Mouse (Mus musculus) adrenal gland (tissue): ENCODE measurements around the gene Rsph1.

Source experiments
- intact Hi-C: fragments of 180-260 bp; cut with DNase I; formaldehyde crosslinking; loops from one replicate; pipeline ENCODE4 v1.15.1; 2025

Gene Rsph1

DNA sequence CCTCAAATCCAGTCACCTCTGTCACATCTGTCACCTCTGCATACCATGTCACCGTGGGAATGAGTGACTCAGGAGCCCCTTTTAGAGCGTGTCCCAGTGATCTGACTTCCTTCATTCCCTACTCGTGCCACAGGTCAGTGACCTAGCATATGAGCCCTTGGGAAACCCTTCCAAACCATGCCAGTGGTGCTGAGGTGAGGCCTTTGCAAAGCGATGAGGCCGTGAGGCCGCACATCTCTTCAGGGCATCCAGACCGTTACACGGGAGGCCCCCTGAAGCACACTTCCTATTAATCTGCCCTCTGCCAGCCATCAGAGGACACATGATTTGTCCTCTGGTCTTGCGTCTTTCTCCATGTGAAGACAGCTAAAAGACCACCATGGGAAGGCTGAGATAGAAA, 2.4 kb upstream of the Rsph1 start:
- intact Hi-C loops = no loop called here

DNA sequence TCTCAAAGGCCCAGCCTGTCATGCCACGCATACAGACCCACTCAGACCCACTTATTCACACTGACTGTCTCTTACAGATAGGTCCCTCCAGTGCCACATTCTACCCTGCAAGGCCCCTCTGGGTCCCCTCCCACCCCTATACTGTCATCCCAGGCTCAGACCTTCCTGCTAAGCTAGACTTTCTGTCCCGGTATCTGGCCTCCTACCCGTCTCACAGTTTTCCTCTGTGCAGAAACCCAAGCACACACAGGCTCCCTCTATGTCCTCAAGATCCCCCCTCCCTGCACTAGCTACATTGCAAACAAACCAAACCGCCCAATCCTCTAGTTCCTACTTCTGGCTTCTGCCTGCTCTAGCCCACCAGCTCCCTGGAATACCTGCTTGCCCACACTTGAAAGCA, 748 bp upstream of the Rsph1 start:
- intact Hi-C loops = no loop called here

DNA sequence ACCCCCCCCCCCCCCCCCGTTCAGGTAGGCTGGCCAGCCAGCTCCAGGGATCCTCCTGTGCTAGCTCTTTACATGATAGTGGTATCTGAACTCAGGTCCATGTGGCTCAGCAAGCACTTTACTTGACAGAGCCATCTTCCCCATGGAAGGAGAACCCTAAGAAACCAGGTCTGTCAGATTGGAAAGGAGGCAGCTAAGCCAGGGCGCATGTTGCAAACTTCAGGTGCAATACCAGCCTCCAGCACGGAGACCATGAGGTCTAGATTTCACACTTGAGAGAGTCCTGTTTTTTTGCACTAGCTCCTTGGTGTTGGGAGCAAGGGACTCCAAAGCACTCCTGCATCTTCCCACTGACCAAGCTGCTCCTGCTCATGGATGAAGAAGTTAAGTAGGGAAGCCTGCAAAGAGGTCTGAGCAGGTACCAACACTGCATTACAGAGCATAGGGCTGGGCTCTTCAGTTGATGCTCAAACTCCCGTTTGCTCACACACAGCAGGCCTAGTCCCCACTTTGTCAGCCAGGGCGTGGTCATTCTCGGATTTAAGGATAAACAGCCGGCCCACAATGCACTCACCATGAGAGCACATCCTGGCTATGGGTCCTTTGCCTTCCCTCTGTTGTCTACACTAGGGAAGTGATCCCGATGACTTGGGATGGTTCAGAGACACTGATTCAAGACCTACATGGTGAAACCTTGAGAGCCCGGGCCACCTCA, 819 bp downstream of the Rsph1 start:
- intact Hi-C loops = no loop called here

DNA sequence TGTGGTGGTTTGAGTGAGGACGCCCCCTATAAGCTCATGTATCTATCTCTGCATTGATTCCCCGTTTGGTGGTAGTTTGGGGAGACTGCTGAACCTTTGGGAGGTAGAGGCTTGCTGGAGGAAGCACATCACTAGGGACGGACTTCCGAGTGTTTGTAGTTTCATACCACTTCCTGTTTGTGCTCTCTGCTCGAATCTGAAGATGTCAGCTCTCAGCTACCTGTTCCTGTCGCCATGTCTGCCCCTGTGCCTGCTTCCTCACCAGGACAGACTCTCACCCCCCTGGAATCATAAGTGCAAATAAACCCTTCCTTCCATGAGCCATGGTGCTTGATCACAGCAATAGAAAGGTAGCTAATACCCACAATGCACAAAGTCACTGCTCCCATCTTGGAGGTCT, 2.0 kb downstream of the Rsph1 start:
- intact Hi-C loops = no loop called here

DNA sequence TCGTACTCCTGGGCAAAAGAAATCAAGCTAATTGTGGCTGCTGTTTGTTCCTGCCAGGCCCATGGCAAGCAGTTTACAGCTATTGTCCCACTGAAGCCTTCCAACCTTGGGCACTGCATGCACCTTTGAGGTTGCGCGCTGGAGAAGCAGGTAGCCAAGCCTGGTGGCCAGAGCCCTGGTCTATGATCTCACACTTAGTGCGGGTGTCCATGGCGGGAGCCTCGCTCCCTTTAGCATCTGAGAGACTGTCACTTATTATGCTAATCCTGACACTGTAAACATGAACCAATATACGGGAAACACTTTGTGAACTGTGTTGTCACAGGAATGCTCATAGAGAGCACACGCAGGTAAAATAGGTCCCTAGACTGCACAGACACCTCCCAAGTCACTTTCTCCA, 3.6 kb downstream of the Rsph1 start:
- intact Hi-C loops = no loop called here

DNA sequence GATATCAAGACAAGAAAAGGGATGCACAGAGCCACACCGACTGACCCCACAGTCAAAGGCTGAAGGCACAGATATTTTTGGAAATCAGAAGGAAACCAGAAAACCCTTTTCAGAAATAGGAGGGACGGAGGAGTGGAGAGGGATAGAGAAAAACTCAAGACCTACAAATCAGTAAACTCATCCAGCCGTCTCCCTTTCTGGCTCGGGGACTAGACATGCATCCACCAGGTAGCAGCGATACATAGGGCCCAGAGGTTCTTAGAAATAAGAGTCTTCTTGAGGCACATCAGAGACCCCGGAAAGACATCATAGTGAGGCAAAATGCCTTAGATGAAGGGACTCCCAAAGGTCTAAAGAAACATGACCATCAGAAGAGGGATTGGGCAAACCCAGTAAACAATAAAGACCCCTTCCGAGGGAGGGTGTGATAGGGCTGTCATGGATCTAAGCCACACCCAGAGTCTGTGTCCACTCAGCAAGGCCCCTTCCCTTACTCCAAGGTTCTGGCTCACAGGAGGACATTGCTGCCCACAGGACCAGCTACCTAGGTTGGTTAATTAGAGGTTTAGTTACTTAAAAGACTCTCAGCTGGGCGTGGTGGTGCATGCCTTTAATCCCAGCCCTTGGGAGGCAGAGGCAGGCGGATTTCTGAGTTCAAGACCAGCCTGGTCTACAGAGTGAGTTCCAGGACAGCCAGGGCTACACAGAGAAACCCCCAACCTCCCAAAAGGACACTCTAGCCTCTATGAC, 4.6 kb downstream of the Rsph1 start:
- intact Hi-C loops = no loop called here

DNA sequence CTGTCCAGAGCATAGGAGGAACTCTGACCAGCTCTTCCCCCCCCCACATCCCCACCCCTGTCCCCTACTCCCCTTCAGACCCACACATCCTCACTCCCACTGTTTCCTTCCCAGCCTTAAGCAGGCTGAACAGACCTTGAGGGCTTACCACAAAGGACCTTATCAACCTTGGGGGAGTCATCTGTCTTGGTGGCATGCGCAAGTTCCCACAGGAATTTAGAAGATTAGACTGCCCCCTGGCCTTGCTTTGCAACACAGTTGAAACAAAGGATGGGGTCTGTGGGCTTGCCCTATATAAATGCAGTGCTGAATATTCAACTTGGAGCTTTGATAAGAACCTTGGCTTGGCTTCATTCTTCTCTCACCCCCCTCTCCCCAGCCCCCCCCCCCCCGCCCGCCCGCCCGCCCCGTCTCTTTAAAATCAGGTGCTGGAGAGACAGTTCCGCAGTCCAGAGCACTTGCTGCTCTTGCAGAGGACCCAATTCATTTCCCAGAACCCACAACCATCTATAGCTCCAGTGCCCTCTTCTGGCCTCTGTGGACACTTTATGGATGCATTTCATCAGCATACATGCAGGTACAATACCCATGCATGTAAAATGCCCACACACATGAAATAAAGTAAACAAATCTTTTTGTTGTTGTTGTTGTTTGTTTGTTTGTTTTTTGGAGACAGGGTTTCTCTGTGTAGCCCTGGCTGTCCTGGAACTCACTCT, 5.9 kb downstream of the Rsph1 start:
- intact Hi-C loops = loop anchor here (2.0 kb wide), 1 partner anchor 16 kb away; no protein-coding TSS in a partner anchor

DNA sequence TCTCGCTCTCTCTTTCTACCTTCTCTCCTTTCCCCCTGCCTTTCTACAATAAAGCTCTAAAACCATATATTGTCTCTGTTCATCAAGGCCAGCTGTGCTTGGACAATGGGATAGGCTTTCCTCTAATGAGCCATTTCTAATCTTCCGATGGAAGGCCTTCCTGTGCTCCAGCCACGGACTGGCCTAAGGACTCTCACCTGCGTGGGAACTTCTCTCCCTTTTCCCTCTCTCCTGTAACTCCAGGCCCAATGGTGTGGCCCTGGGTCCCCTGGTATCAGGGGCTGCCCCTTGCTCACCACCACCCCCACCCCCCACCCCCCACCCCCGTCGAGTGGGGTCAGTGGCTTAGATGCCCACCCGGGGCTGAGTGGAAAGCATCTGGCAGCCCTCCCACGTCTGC, 6.4 kb downstream of the Rsph1 start:
- intact Hi-C loops = loop anchor here (2.0 kb wide), 1 partner anchor 16 kb away; no protein-coding TSS in a partner anchor

DNA sequence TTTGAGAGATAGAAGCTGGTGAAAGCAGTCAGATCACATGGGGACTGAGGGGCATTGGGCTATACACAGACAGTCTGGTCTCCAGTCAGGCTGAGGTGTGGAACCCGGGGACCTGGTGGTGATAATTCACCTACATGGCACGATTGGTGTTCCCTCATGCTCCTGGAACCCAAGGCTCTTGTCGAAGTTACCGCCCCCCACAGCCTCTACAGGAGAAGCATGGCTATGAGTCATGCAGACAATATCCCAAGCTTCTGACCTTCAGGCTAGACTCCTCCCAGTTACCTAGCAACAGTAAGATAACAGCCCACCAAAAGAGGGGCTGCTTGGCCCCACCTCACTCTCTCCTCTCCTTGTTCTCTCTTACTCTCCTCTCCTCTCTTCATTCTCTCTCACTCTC, 6.9 kb downstream of the Rsph1 start:
- intact Hi-C loops = loop anchor here (2.0 kb wide), 1 partner anchor 15 kb away; no protein-coding TSS in a partner anchor

DNA sequence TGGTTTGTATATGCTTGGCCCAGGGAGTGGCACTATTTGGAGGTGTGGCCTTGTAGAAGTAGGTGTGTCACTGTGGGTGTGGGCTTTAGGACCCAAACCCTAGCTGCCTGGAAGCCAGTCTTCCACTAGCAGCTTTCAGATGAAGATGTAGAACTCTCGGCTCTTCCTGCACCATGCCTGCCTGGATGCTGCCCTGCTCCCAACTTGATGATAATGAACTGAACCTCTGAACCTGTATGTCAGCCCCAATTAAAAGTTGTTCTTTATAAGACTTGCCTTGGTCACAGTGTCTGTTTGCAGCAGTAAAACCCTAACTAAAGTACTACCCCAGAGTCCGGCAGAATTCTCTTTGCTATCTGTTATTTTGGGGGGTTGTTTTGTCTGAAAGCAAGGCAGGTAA, 7.4 kb downstream of the Rsph1 start:
- intact Hi-C loops = loop anchor here (2.0 kb wide), 1 partner anchor 15 kb away; no protein-coding TSS in a partner anchor

DNA sequence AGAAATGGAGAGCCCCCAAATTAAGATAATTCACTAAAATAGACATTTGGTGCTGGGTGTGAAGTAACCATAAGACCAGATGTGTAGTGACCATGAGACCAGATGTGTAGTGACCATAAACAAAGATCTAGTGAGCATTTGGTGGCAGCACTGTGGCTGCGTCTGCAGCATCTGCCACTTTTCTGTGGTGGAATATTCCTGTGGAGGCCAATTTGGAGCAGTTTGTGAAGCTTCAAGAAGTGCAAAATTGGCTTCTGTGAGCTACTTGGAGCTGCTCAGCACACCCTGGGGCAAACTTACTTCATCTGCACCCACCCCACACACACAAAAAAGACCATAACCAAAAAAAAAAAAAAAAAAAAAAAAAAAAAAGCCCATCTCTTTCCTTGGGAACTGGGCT, 9.2 kb downstream of the Rsph1 start:
- intact Hi-C loops = no loop called here

DNA sequence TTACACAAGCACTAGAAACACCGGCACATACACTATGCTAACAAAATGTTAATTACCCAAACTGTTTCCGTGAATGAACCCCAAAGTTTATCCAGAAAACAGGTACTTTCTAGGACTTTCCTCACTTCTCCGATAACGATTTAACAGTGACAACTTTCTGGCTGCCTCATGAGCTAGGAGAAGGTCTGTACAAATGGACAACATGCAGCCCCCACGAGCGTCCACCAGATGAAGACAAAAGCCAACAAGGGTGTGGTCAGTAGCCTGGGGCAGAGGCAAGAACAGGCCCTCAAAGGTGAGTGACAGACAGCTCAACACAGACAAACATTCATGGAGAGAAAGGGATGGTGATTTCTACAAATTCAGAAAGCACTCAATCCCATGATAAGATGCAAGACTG, 9.6 kb downstream of the Rsph1 start:
- intact Hi-C loops = no loop called here

DNA sequence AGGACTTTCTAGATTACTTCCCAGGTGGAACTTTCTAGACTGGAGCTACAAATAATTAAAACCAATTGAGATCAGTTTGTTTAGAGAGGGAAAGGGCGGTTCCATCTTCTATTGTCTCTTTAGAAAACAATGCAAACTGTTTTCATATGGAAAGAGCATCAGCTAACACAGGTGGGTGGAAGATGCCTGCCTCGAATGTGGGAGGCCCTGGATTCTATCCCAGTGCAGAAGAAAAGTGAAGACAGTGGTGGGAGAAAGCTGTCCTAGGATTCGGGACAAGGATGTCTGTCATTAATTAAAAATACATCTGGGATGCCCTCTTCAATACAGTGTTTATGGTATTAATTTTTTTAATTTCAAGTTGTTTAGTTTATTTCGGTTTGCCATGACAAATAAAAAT, 10.0 kb downstream of the Rsph1 start:
- intact Hi-C loops = no loop called here

DNA sequence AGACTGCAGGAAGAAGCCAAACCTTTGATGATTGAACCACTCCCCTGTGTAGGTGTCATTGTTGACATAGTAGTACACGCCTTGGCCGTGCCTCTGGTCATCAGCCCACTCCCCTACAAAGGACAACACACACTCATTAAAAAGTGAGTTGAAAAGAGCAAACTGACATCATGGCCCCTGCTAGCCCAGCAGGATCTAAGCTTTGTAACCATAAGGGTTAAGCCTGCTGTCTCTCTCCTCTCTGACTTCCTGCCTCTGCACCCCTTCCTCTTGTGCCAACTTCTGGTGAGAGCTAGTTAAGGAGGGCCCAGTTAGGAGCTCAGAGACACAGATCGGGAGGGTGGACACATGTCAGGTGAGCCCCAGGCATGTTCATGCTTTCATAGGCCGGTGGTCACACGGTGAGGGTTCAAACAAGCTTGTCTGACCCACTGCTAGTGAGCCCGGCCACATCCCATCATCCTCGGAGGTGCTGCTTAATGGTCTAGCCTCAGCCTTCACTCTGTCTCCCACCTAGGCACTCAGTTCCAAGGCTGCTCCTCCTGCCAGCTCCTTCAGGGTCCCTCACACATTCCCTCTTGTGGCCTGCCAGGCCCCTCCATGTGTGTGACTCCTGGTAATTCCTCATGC, 10.7 kb downstream of the Rsph1 start:
- intact Hi-C loops = no loop called here

DNA sequence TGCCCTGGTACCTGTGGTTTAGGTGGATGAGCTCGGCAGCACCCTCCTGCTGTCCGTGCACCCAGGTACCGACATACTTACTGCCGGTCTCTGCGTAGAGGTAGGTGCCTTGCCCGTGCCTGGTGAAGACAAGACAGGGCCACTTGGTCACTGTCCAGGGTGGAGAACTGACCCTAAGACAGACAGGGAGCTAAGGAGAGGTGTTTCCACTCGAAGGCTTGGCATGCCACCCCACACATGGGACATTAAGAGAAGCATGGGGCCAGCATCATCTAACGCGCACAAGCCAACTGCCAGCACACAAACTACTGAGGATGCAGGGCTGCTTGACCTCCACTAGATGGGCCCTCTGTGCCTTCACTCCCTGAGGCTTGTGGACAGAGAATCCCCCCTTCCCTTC, 11.4 kb downstream of the Rsph1 start:
- intact Hi-C loops = no loop called here

DNA sequence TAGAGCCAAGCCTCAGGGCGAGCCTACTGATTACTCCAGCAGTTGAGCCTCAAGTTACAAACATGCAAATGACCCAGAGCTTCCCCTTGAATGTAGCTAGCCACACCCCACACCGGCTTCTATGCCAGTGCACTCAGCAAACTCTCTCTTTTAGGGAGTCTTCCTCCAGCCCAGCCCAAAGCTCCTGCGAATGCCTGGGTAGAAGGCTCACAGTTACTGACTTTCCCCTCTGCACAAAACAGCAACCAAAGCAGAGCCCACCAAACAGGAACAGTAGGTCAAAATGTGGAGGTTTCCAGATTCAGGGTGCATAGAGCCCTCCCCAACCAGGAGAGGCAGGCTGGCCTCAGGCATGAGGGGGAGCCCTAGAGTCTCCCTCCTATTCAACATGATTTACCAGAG, 12.0 kb downstream of the Rsph1 start:
- intact Hi-C loops = no loop called here

DNA sequence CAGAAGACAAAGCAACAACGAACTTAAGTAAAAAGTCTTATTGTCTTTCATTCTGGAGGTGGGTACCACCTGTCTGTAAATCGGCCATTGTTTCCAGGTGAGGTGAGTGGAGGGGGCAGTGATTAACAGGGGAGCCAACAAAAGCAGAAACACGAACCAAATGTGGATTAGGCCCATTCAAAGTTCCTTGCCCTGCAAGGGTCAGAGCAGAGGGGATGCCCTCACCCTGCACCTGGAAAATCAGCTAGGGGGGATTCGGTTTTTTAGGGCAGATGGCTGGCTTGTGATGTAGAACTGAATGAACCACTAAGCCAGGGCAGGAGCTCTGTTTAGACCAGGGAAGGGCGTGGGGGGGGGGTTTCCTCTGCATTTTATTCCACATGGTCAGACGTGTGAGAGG, 12.8 kb downstream of the Rsph1 start:
- intact Hi-C loops = no loop called here

DNA sequence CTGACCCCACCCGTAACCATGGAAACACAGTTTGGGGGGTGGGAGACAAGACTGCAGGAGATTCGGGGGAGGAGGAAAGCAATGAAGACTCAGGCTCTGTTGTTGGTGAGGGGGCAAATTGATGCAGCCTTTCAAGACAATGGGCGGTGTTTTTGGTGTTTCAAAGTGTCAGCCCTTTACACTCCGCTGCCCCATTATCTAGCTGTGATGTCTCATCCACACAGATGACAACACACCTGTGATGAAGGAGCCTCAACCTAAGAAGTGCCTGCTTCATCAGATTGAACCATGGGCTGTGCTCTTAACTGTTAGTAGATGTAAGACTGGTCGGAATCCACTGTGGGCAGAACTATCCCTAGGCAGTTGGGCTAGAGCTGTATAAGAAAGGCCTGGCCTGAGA, 13.4 kb downstream of the Rsph1 start:
- intact Hi-C loops = no loop called here

DNA sequence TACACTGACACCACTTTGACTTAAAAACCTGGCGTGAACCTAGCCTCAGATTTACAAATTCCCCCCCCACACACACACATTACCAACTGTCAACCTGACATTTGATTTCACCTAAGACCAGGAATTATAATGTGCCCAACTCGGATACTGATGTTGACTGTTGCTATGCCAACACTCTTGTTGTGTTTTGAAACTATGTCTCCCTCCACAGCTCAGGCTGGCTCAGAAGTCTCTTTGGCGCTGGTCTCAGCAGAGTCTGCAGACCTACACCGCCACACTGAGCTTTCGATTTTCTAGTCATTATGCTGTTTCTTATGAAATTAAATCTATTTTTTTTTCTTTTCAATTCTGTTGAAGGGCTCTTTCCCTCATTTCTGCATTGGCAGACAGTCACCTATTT, 14.5 kb downstream of the Rsph1 start:
- intact Hi-C loops = no loop called here

DNA sequence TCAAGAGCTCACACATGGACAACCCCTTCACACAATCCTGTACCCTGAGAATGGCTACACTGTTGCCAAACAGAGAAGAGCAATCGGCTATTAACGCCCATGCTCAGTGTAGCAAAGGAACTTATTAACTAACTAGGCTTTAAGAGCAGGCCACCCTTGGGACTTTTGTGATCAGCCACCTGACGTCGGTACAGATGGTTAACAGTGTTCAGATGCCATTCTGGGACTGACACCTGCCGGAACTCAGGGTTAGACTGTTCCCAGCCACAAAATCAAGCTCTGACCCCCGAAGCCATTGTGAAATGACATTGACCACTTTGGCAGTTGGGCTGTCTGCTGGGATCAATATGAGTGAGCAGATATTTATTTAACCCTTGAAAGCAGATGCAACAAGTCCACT, 15.8 kb downstream of the Rsph1 start:
- intact Hi-C loops = no loop called here

DNA sequence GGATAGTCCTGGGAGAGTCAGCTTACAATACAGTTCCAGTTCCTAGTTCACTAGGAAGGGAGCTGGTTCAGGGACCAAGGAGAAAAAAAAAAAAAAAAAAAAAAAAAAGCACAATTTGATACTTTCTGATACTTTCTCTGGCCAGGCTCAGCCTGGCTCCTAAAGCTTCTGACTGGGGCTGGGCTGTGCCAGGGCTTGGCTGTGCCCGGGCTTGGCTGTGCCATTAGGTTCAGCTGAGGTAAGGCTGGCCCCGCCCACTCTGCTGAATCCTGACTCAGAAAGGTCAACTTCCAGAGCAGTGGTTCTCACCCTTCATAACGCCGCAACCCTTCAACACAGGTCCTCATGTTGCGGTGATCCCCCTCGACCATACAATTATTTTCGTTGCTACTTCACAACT, 16.8 kb downstream of the Rsph1 start:
- intact Hi-C loops = no loop called here

DNA sequence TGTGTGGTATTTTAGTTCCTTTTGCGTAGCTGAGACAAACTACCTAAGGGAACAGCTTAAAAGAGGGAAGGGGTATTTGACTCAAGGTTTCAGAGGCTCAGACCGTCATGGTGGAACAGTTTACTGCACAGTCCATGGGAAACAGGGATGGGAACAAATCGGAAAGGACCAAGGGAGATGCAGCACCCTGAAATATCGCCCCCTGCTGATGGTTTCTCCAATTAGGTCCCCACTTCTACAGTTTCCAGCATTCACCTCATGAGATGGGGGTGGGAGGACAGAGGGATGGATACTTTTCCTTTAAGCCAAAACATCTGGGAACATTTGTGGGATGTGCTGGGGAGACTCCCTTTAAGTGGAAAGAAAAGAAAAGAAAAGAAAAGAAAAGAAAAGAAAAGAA, 17.4 kb downstream of the Rsph1 start:
- intact Hi-C loops = loop anchor here (5.0 kb wide), 1 partner anchor 87 kb away; no protein-coding TSS in a partner anchor
